Mouse (Mus musculus) cortical plate, adult 2 months (tissue): ENCODE data around the gene Ddc.

Experiments
- CTCF ChIP-seq: fragments of 200-500 bp; IDR thresholded peaks from 2 replicates; pipeline ENCODE4 v1.5.1; 2011; ENCODE audit warnings: mild to moderate bottlenecking, control low read depth, low read length; ENCODE audit not compliant: insufficient read depth; ENCODE audit errors: extremely low read depth
- POLR2A ChIP-seq: fragments of 200-500 bp; IDR thresholded peaks from 2 replicates; pipeline ENCODE4 v1.6.1; 2011; ENCODE audit warnings: mild to moderate bottlenecking, low read length, control low read depth; ENCODE audit not compliant: insufficient read depth; ENCODE audit errors: extremely low read depth

GRCm38 (mm10) chr11:11904995-11905394 is 7.1 kb upstream of the Ddc start:
- TF ChIP-seq CTCF (no peak), POLR2A (no peak)
